Mouse (Mus musculus) liver, embryonic 11.5 days (tissue): ENCODE data around the gene Ckap4. TPM values are rescaled to one million over a fixed set of nuclear protein-coding genes. Genes with fewer than 3 reads are reported as not detected.

Source experiments
- ATAC-seq: fragments of 200-750 bp; cut with Nextera tagmentation; replicated peaks from 2 replicates; pipeline ENCODE4 v1.8.0; 2017; ENCODE audit warnings: moderate number of reproducible peaks, mild to moderate bottlenecking, moderate TSS enrichment, moderate library complexity; ENCODE audit not compliant: low FRiP score
- DNase-seq: peaks from one replicate; pipeline ENCODE4 v3.0.0-alpha.2; 2017; ENCODE audit warnings: low spot score
- H3K27ac ChIP-seq: fragments of 300-500 bp; sonication (generic); 2 replicates; pipeline ENCODE4 v1.5.1; 2014; ENCODE audit warnings: mild to moderate bottlenecking, low read depth, low read length, control low read depth
- H3K27me3 ChIP-seq: fragments of 300-500 bp; sonication (generic); replicated peaks from 2 replicates; pipeline ENCODE4 v1.6.1; 2014; ENCODE audit warnings: low read length, mixed read lengths; ENCODE audit not compliant: control insufficient read depth, insufficient read depth
- H3K36me3 ChIP-seq: fragments of 300-500 bp; sonication (generic); 2 replicates; pipeline ENCODE4 v1.6.1; 2014; ENCODE audit warnings: mild to moderate bottlenecking, low read length, moderate library complexity, mixed read lengths; ENCODE audit not compliant: control insufficient read depth, insufficient read depth
- H3K4me1 ChIP-seq: fragments of 300-500 bp; sonication (generic); replicated peaks from 2 replicates; pipeline ENCODE4 v1.6.1; 2014; ENCODE audit warnings: low read length, mixed read lengths; ENCODE audit not compliant: control insufficient read depth, insufficient read depth
- H3K4me2 ChIP-seq: fragments of 300-500 bp; sonication (generic); 2 replicates; pipeline ENCODE4 v1.6.1; 2014; ENCODE audit warnings: mild to moderate bottlenecking, control low read depth, moderate library complexity
- H3K4me3 ChIP-seq: fragments of 300-500 bp; sonication (generic); 2 replicates; pipeline ENCODE4 v1.5.1; 2014; ENCODE audit warnings: low read depth, low read length, control low read depth
- H3K9ac ChIP-seq: fragments of 300-500 bp; sonication (generic); 2 replicates; pipeline ENCODE4 v1.6.1; 2014; ENCODE audit warnings: low read depth, low read length, control low read depth
- H3K9me3 ChIP-seq: fragments of 300-500 bp; sonication (generic); 2 replicates; pipeline ENCODE4 v1.6.1; 2016; ENCODE audit warnings: low read length, inconsistent platforms, mixed read lengths; ENCODE audit not compliant: control insufficient read depth
- WGBS: fragments of 180-500 bp; shearing (Covaris S2); extraction: QIAGEN DNeasy Blood & Tissue Kit; methylation state at CpG from one replicate; pipeline ENCODE4 v1.1.7; 2014; 5-methylcytosine and 5-hydroxymethylcytosine counted together
- polyA plus RNA-seq: library from polyadenylated mRNA; unstranded; fragments of >200 nt; fragmentation: Nextera tagmentation; extraction: Ambion mirVana; gene quantifications from 2 replicates; pipeline ENCODE4 v1.2.1, GENCODE M21; 2014

Ckap4 gene
- polyA plus RNA-seq, 1 experiment from 2014 or later: 41.5 TPM

GRCm38 (mm10) chr10:84554291-84555009 lies 20.6 kb upstream of the Ckap4 start:
- H3K4me1 ChIP-seq: no peaks in the 10 kb centered on the region; the same call in 1 of the 2 replicates
- H3K9ac ChIP-seq: no peak overlapping the region
- H3K9me3 ChIP-seq: peaks cover 7% of the 10 kb centered on the region; the same call in 1 of the 2 replicates
- no peak overlapping the region for H3K27ac ChIP-seq
- DNase-seq: no peak
- no peak overlapping the region for H3K4me3 ChIP-seq
- H3K27me3 ChIP-seq: no peaks in the 10 kb centered on the region
- WGBS: 44% methylated on average over 6 of the region's 6 CpGs
- ATAC-seq: no peak
- no peak overlapping the region for H3K4me2 ChIP-seq
- no peaks in the 10 kb centered on the region for H3K36me3 ChIP-seq

- no peaks in the 10 kb centered on the region for H3K27me3 ChIP-seq
- H3K4me1 ChIP-seq: no peaks in the 10 kb centered on the region; the same call in 1 of the 2 replicates
- no peak overlapping the region for H3K9ac ChIP-seq
- no peak overlapping the region for H3K4me3 ChIP-seq
- no peak for DNase-seq
- ATAC-seq: no peak
- no peaks in the 10 kb centered on the region for H3K9me3 ChIP-seq
- no peak overlapping the region for H3K27ac ChIP-seq
- WGBS: 78% methylated on average over 2 of the region's 2 CpGs
- no peak overlapping the region for H3K4me2 ChIP-seq
- no peaks in the 10 kb centered on the region for H3K36me3 ChIP-seq
Measured at GRCm38 (mm10) chr10:84552477-84552876, 18.6 kb upstream of the Ckap4 start.

- Histone ChIP-seq H3K9me3 (no peaks in the 10 kb centered on the region), H3K4me3 (no peak overlapping the region), H3K4me2 (no peak overlapping the region), H3K27me3 (no peaks in the 10 kb centered on the region), H3K4me1 (no peaks in the 10 kb centered on the region; the same call in 1 of the 2 replicates), H3K36me3 (no peaks in the 10 kb centered on the region), H3K27ac (no peak overlapping the region), H3K9ac (no peak overlapping the region)
- ATAC-seq: no peak
- no peak for DNase-seq
- WGBS: 93% methylated on average over 3 of the region's 3 CpGs
Measured at GRCm38 (mm10) chr10:84551846-84552245, 18.0 kb upstream of the Ckap4 start.

- H3K4me1 ChIP-seq: no peaks in the 10 kb centered on the region; the same call in 1 of the 2 replicates
- H3K4me3 ChIP-seq: no peak overlapping the region
- H3K36me3 ChIP-seq: no peaks in the 10 kb centered on the region
- no peaks in the 10 kb centered on the region for H3K9me3 ChIP-seq
- ATAC-seq: peak; percentile 51
- 34% methylated on average over 10 of the region's 10 CpGs for WGBS
- peak overlapping the region; percentile 27 for H3K4me2 ChIP-seq
- H3K27me3 ChIP-seq: no peaks in the 10 kb centered on the region
- no peak overlapping the region for H3K27ac ChIP-seq
- no peak for DNase-seq
- H3K9ac ChIP-seq: no peak overlapping the region
Measured at GRCm38 (mm10) chr10:84549920-84550293, 16.0 kb upstream of the Ckap4 start.

- 62% methylated on average over 17 of the region's 17 CpGs for WGBS
Measured at GRCm38 (mm10) chr10:84549146-84549919, 15.5 kb upstream of the Ckap4 start.

GRCm38 (mm10) chr10:84544841-84545610 lies 11.2 kb upstream of the Ckap4 start:
- WGBS: 59% methylated on average over 7 of the region's 7 CpGs
- no peak overlapping the region for H3K27ac ChIP-seq

More at GRCm38 (mm10) chr10:84549146-84549919, 15.5 kb upstream of the Ckap4 start:
- no peaks in the 10 kb centered on the region for H3K9me3 ChIP-seq
- H3K9ac ChIP-seq: no peak overlapping the region
- H3K27ac ChIP-seq: no peak overlapping the region; the same call in 1 of the 2 replicates
- no peaks in the 10 kb centered on the region for H3K27me3 ChIP-seq
- no peak for DNase-seq
- H3K4me2 ChIP-seq: no peak overlapping the region
- no peak for ATAC-seq
- no peak overlapping the region for H3K4me3 ChIP-seq
- no peaks in the 10 kb centered on the region for H3K36me3 ChIP-seq
- no peaks in the 10 kb centered on the region for H3K4me1 ChIP-seq

GRCm38 (mm10) chr10:84542802-84543658 lies 9.2 kb upstream of the Ckap4 start:
- ATAC-seq: peak; percentile 77
- Histone ChIP-seq H3K4me3 (no peak overlapping the region), H3K4me2 (no peak overlapping the region), H3K4me1 (peaks cover 10% of the 10 kb centered on the region), H3K27ac (no peak overlapping the region), H3K27me3 (no peaks in the 10 kb centered on the region), H3K9me3 (no peaks in the 10 kb centered on the region), H3K36me3 (no peaks in the 10 kb centered on the region), H3K9ac (no peak overlapping the region)
- no peak for DNase-seq
- 54% methylated on average over 11 of the region's 11 CpGs for WGBS

More at GRCm38 (mm10) chr10:84544841-84545610, 11.2 kb upstream of the Ckap4 start:
- Histone ChIP-seq H3K4me2 (no peak overlapping the region), H3K4me1 (peaks cover 10% of the 10 kb centered on the region), H3K9me3 (no peaks in the 10 kb centered on the region), H3K9ac (no peak overlapping the region), H3K4me3 (no peak overlapping the region), H3K36me3 (no peaks in the 10 kb centered on the region), H3K27me3 (no peaks in the 10 kb centered on the region)
- no peak for DNase-seq
- no peak for ATAC-seq

GRCm38 (mm10) chr10:84539651-84540050 lies 5.8 kb upstream of the Ckap4 start:
- no peak overlapping the region for H3K9ac ChIP-seq
- no peak overlapping the region for H3K4me2 ChIP-seq
- no peak overlapping the region for H3K4me3 ChIP-seq
- H3K27ac ChIP-seq: no peak overlapping the region
- no peaks in the 10 kb centered on the region for H3K9me3 ChIP-seq
- no peaks in the 10 kb centered on the region for H3K36me3 ChIP-seq
- peaks cover 10% of the 10 kb centered on the region for H3K4me1 ChIP-seq
- ATAC-seq: no peak
- peaks cover 13% of the 10 kb centered on the region for H3K27me3 ChIP-seq
- no peak for DNase-seq
- 85% methylated on average over 6 of the region's 6 CpGs for WGBS
